Mouse (Mus musculus) small intestine, adult 10 weeks (tissue): Measurements from ENCODE around the gene Mndal. TPM values are rescaled to one million over a fixed set of nuclear protein-coding genes. Genes with fewer than 3 reads are reported as not detected.

Source experiments
- polyA plus RNA-seq: library from polyadenylated mRNA; stranded (reverse); fragments of 350-450 nt; fragmentation: Illumina TruSeq; extraction: RNeasy Lipid Tissue Mini Kit (QIAGEN cat#74804); gene quantifications from one replicate; pipeline ENCODE4 v1.2.3, GENCODE M21; 2014; ENCODE audit warnings: low replicate concordance

Mndal gene
- 95.8 TPM for polyA plus RNA-seq

DNA sequence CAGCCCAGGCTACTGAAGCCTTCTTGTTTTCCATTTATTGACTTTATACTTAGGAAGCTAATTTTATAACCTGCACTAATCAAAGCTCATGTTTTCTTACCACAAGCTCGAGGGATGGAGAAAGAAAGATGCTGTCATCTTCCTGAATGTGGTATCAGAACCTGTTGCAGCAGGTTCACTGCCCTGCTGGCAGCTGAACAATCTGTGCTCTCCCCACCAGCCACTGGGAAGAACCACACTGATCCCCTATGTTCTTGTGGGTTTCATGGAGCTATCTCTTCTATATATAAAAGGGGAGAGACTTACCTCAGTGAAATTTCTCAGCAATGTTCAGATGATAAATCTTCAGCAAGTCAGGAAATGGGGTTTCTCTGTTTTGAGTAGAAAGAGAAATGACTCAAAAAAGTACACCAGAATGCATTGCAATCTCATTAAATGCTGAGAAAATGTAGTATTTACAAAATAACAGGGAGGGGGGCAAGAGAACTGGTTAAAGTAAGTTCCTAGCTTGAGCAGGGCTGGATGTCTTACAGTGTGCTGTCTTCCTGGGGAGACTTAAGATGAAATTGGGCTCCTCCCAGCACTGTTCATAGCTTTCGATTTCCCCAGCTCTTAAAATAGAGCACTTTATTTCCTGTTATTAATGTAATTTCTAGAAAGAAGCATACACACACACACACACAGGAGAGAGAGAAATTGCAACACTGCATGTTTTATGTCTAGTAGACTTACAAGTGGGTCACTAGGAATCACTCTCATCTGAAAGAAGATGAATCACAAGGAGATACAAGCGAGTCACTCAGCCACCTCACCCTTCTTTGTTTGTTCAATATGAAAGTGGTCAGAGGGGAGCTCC, at the start of gene Mndal, which contains the start of gene Ifi203:
Mndal (minus strand) TSS at position 568 of the 856 bp plus-strand sequence.
Ifi203 (minus strand) TSS at position 749 of the 856 bp plus-strand sequence.

DNA sequence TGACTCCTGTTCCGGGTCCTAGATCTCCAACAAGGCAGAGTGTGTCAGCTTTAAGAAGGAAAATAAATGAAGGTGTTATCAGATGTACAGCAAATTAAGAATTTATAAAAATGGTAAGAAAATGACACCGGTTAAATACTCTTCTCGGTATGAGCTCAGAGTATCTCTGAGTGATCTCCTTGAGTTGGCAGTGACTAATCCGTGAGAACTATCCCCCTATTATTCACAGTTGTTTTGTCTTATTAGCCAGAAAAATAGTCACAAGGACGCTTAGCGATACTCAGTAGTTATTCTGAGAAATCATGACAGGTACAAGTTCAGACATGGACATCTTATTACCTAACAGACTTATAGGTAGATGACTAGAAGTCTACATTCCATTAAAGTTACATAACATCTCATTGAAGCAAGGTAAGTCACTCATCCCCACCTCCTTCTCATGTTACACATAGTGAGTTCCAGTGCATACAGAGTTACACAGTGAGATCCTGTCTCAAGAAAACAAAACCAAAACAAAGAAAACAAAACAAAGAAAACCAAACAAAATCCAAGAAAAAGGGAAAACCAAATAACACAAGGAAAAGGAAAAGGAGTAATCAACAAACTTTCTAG, 40.5 kb upstream of the Mndal start, which contains the start of gene Ifi202b:
Ifi202b (minus strand) TSS at position 51 of the 612 bp plus-strand sequence.

DNA sequence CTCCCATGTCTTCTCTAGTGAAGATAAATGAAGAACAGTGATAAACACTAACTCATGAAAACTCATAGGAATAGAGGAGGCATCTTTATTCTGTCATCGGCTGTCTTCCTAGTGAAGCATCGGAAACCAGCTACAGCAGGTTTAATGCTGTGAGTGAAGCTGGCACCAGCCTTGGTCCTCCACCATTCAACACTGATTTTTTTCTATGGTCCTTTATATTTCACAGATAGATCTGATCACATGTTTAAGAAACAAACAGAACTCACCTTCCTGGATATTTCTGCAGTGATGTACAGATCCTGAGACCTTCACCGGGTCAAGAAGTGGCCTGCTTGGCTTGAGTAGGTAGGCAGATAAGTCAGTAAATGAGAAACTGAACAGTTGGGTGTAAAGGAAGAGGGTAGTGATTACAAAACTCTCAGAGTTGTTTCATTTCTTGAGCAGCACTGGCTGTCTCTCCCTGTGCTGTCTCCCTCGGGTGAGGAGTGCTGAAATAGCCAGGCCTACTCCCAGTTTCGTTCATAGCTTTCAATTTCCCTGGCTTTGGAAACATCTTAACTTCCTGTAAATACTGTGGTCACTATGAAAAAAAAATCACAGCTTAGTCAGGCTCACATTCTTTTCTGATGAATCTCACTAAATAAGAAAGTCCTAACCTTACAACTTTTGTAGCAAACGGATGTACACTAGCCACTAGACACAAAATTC, 29.6 kb downstream of the Mndal start, which contains the start of gene Ifi211:
Ifi211 (minus strand) TSS at position 499 of the 708 bp plus-strand sequence.

Other genes starting within 250 kb of the Mndal start
- 11.9 TPM for gene Ifi207, start 200.7 kb downstream of the Mndal start, polyA plus RNA-seq
- 19.2 TPM for gene Ifi204, start 175.5 kb downstream of the Mndal start, polyA plus RNA-seq
- gene Ifi211, start 29.4 kb downstream of the Mndal start, polyA plus RNA-seq: 15.0 TPM
- gene Ifi203, start 181 bp upstream of the Mndal start, polyA plus RNA-seq: 65.1 TPM
- not detected for gene Ifi202b, start 40.3 kb upstream of the Mndal start, polyA plus RNA-seq
- gene Ifi205, start 89.3 kb upstream of the Mndal start, polyA plus RNA-seq: 11.8 TPM
- not detected for gene Olfr433, start 98.2 kb upstream of the Mndal start, polyA plus RNA-seq
- gene Olfr432, start 106.7 kb upstream of the Mndal start, polyA plus RNA-seq: not detected
- not detected for gene Olfr430, start 124.1 kb upstream of the Mndal start, polyA plus RNA-seq
- not detected for gene Olfr429, start 141.8 kb upstream of the Mndal start, polyA plus RNA-seq
- gene Olfr427, start 154.4 kb upstream of the Mndal start, polyA plus RNA-seq: not detected
- not detected for gene Olfr231, start 178.7 kb upstream of the Mndal start, polyA plus RNA-seq
- not detected for gene Olfr424, start 189.0 kb upstream of the Mndal start, polyA plus RNA-seq
- not detected for gene Olfr420, start 213.1 kb upstream of the Mndal start, polyA plus RNA-seq
- gene Spta1, start 230.3 kb upstream of the Mndal start, polyA plus RNA-seq: not detected